Mouse (Mus musculus) kidney, postnatal 14 days (tissue): ENCODE measurements around the gene Nt5dc3.

Source experiments
- DNase-seq: peaks from one replicate; pipeline ENCODE4 v3.0.0; 2022; ENCODE audit warnings: mixed read lengths

Nt5dc3 gene

DNA sequence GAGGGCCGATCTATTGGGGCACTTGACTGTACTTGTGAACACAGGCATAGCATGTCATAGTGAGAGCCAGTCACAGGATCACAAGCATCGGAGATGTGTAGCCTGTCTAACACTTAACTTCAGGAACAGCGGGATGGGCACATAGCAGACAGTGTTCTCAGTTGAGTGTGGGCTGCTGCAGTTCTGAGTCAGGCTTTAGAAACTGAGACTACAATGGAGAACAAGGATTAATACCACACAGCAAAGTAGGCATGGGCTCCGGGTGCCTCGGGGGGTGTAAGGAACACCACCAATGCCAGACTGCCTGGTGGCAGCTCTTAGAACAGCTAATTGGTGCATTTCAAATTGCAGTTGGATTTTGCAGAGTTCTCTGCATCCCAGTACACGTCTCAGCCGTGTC, 42.2 kb downstream of the Nt5dc3 start:
- DNase-seq, result no peak

- DNase-seq, result no peak
Measured at GRCm38 (mm10) chr10:86824093-86824492, 45.3 kb downstream of the Nt5dc3 start.

DNA sequence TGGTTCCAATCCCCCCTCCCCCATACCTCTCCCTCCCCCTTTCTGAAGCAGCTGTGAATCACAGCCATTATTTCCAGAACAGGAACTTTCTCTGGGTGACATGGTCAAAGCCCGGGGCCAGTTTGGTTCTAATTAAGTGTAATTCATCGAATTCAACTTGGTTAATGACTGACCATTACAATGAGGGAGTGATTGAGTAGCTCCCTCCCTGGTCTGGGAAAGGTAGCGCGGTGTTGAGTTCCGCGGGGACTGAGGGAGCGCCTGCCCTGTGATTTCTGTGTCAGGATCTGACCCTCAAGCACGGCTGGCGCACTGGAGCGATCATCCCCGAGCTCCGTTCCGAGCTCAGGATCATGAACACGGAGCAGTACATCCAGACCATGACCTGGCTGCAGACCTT, 46.1 kb downstream of the Nt5dc3 start:
- DNase-seq, result peak; percentile 56

- peak; percentile 83 for DNase-seq
Measured at GRCm38 (mm10) chr10:86825871-86826522, 47.2 kb downstream of the Nt5dc3 start.

DNA sequence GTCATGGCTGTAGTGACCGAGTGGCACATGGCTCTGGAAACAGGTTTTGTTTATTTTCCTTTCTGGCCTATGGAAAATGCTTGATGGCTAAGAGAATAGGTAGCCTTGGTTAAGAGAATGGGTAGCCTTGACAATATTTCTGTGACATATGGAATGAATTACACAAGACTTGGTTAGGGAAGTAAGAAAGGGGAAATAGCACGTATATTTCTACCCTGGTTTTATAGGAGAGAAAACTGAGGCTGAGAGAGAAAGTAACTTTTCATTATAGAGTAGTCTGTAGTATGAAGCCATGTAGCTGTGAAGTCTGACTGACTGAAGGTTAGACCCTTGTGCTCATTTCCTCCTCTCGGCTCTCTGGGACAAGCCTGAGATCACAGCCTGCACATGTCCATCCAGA, 48.1 kb downstream of the Nt5dc3 start:
- DNase-seq, result no peak

- DNase-seq, result peak; percentile 62
Measured at GRCm38 (mm10) chr10:86828221-86829135, 49.7 kb downstream of the Nt5dc3 start.

- no peak for DNase-seq
Measured at GRCm38 (mm10) chr10:86829515-86829914, 50.7 kb downstream of the Nt5dc3 start.

DNA sequence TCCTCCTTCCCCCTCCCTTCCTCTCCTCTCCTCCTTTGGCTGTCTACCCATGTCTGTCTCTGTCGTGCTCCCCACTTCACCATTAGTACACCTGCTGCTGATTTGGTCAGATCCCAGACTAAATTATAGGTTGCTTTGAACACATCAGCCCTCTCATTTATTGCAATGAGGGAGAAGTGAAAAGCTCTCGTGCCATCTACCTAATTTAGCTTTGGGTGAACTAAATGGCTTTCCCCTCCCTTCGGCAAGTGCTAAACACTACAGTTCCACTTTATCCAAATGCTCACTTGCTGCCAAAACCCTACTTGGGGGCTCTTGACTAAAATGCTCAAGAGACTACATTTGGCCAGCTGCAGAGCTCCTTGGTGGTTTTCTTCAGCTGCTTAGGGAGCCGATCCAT, 58.0 kb downstream of the Nt5dc3 start:
- no peak for DNase-seq

- no peak for DNase-seq
Measured at GRCm38 (mm10) chr10:86838827-86839226, 60.0 kb downstream of the Nt5dc3 start.

GRCm38 (mm10) chr10:86842659-86843058, 63.9 kb downstream of the Nt5dc3 start:
- no peak for DNase-seq

DNA sequence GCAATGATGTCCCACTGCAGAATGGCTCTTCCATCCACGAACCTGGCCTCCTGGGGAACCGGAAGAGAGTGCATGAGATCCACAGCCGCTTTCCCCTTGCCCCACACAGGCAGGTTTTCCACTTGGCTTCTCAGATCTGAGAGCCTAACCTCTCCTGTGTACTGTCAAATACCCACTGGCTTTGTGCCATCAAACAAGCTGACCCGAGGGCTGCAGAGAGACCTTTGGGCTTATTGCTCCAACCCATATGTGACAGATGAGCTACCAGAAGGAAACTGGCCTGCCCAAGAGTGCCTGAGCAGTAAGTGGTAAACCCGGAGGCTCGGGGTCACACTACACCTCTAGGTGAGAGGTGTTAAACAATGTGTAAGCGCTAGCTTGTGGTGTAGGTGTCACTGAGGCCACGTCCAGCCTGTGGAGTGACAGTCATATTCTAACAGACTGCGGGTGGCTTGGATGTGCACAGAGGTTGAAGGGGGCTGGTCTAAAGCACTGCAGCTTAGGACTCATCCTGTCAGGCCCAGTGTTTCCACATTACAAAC, 68.2 kb downstream of the Nt5dc3 start:
- DNase-seq, result peak; percentile 50

DNA sequence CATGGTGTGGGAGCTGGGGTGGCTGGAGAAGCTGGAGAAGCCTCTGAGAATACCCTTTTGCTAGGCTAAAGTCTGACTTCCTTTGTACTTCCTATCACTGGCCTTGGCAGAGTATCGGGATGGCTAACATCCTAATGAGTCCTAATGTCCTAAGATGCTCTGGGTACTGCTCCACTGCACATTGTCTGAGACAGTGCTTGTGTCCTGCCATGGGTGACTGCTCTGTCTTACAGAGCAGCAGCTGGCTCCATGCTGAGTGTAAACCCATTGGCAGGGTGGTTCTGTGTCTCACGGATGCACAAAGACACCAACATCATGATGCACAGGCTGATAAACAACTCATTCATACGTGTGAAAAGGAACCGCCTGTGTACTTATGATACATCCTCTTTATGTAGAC, 70.3 kb downstream of the Nt5dc3 start:
- no peak for DNase-seq

GRCm38 (mm10) chr10:86849508-86849907, 70.7 kb downstream of the Nt5dc3 start:
- DNase-seq, result no peak

DNA sequence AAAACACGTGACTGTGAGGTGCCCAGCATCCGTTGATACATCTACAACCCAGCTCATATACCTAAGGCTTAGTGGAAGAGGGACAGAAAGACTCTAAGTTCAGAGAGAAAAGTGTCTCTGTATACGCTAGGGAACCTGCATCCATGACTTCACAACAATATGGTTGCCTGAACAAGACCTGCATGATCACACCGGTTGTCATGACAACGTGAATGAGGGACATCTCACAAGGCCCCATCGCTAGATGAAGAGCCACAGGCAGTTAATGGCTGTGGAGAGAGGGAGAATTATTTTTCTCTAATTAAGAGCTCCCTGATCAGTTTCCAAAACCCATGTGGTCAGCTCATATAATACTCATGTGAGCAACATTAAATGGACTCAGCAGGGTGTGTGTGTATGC, 73.4 kb downstream of the Nt5dc3 start:
- DNase-seq, result no peak

GRCm38 (mm10) chr10:86853433-86853832, 74.6 kb downstream of the Nt5dc3 start:
- no peak for DNase-seq

- DNase-seq, result no peak
Measured at GRCm38 (mm10) chr10:86860396-86860795, 81.6 kb downstream of the Nt5dc3 start.

DNA sequence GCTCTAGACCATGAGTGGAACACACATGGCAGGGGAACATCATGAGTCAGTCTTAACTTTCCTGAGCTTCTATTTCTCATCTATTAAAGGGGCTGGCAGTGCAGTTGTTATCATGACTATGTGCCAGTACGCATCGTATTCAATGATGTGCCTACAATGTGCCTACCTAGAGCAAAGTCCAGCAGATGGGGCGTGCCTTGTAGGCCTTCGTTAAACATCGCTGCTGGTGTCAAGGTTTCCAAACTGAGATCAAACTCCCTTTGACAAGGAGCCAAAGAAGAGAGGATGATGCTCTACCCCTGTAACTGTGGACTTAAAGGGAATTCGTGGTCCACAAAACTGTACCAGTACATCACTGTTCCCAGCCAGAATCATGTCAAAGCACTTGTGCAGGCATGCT, 83.7 kb downstream of the Nt5dc3 start:
- peak; percentile 60 for DNase-seq

DNA sequence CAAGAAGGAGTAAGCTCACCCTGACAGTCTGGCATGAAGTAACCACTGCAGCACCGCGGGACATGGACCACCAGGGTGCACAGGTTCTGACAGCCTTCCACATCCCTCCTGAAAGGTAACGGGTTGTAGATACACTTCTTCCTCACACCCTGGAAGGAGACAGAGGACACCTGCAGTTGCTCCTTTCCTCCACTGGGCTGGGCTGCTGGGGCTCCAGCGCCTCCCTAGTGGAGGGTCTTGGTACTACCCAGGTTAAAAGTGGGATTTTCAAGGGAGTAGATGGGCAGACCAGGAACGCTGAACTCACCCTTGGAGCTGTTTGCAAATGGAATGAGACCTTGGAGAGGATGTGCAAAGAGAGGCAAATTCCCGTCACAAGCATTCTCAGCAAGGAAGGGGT, 84.6 kb downstream of the Nt5dc3 start:
- no peak for DNase-seq

DNA sequence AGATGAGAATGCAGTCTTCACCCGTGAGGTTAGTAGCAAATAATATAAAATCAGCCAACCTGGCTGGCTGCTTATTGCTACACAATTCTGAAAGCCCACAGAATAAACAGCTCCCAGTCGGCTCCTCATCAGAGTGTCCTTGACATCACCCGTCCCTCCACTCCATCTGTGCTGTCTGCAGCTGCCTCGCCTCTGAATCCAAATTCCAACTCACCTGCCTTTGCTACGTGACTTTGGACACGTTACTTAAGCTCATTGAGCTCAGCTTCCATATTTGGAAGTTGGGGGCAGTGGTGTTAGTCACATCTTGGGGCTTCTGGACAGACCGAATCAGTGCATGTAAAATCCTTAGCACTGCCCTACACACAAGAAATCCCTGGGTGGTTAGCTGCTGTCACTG, 93.3 kb downstream of the Nt5dc3 start:
- no peak for DNase-seq

GRCm38 (mm10) chr10:86872591-86872990, 93.8 kb downstream of the Nt5dc3 start:
- no peak for DNase-seq

DNA sequence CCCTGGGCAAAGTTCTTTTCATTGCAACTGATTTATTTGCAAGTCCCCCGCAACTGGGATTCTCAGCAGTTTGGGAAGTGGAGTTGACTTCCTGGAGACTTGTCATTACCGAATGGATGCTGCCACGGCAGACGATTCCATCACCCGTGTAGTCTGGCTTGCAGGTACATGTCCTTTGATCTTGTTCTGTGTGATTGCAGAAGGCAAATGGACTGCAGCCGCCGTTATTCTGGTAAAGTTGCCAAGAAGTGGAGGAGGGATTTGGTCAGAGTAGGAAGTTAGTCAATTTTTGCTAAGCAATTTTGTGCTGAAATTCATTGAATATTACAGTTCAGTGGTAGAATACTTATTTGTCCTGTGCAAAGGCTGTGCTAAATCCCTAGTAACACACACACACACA, 99.9 kb downstream of the Nt5dc3 start:
- DNase-seq, result peak; percentile 21

- DNase-seq, result no peak
Measured at GRCm38 (mm10) chr10:86880071-86880806, 101.4 kb downstream of the Nt5dc3 start.

- no peak for DNase-seq
Measured at GRCm38 (mm10) chr10:86881448-86881847, 102.6 kb downstream of the Nt5dc3 start.
